Mouse (Mus musculus) heart, postnatal 0 days (tissue): ENCODE data around the gene Ccdc42.

Experiments
- CTCF ChIP-seq: IDR thresholded peaks from 2 replicates; pipeline ENCODE4 v1.5.1; 2016; ENCODE audit warnings: antibody characterized with exemption, control low read depth, low read depth
- EP300 ChIP-seq: IDR thresholded peaks from 2 replicates; pipeline ENCODE4 v1.6.1; 2016; ENCODE audit warnings: antibody characterized with exemption, low read depth

DNA sequence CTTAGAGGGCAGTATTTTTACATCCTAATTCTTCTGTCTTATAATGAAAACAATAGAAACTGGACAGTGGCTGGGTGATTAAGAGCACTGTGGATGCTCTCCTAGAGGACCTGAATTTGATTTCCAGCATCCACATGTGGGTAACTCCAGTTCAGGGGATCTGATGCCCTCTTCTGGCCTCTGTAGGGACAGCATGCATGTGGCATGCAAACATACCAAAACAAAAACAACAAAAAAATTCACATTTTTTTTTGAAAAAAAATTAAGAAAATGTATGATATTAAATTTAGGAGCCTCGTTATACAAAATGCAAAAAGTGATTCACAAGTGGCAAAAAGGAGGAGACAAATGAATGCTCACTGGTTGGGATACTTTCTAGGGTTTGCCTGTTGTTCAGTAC, 27.3 kb upstream of the Ccdc42 start:
- TF ChIP-seq CTCF, result peak; percentile 40
- no peak for TF ChIP-seq EP300
